Mouse (Mus musculus) frontal cortex, adult 2 months (tissue): ENCODE results near the gene Rcn3. TPM values are rescaled to one million over a fixed set of nuclear protein-coding genes. Genes with fewer than 3 reads are reported as not detected.

Experiments
- DNase-seq, 2 experiments: peaks; one replicate each; pipeline ENCODE4 v3.0.0; 2022; ENCODE audit warnings: low spot score in 1 of 2; ENCODE audit errors: extremely low spot score in 1 of 2
- polyA plus RNA-seq: library from polyadenylated mRNA; depleted of rRNA; stranded (reverse); fragments of >200 nt; gene quantifications from 2 replicates; pipeline ENCODE4 v1.2.3, GENCODE M21; 2012

The Rcn3 gene
- polyA plus RNA-seq, 1 experiment, result 13.4 TPM

GRCm38 (mm10) chr7:45052181-45052861 is 39.7 kb downstream of the Rcn3 start:
- peak in 1 of 2 experiments; percentile 59 for DNase-seq

GRCm38 (mm10) chr7:45051601-45051974 is 40.4 kb downstream of the Rcn3 start:
- DNase-seq, result no peak

- DNase-seq, result peak; percentile 78 to 79
These were observed 40.9 kb downstream of the Rcn3 start for GRCm38 (mm10) chr7:45050945-45051600.

GRCm38 (mm10) chr7:45048923-45049657 is 42.9 kb downstream of the Rcn3 start:
- DNase-seq, result no peak

GRCm38 (mm10) chr7:45048001-45048890 is 43.8 kb downstream of the Rcn3 start:
- no peak for DNase-seq

- no peak for DNase-seq
These were observed 44.5 kb downstream of the Rcn3 start for GRCm38 (mm10) chr7:45047491-45047890.

GRCm38 (mm10) chr7:45046853-45047350 is 45.1 kb downstream of the Rcn3 start:
- no peak for DNase-seq

GRCm38 (mm10) chr7:45045741-45046140 is 46.3 kb downstream of the Rcn3 start:
- no peak for DNase-seq

- DNase-seq, result no peak
These were observed 48.7 kb downstream of the Rcn3 start for GRCm38 (mm10) chr7:45043307-45043706.

GRCm38 (mm10) chr7:45040851-45041250 is 51.2 kb downstream of the Rcn3 start:
- DNase-seq, result no peak

GRCm38 (mm10) chr7:45038411-45038810 is 53.6 kb downstream of the Rcn3 start:
- DNase-seq, result no peak

GRCm38 (mm10) chr7:45037720-45038361 is 54.2 kb downstream of the Rcn3 start:
- no peak for DNase-seq

- DNase-seq, result no peak
These were observed 55.3 kb downstream of the Rcn3 start for GRCm38 (mm10) chr7:45036702-45037101.

GRCm38 (mm10) chr7:45035631-45036030 is 56.4 kb downstream of the Rcn3 start:
- no peak for DNase-seq

GRCm38 (mm10) chr7:45033722-45034359 is 58.2 kb downstream of the Rcn3 start:
- no peak for DNase-seq
